Mouse (Mus musculus) forebrain, postnatal 0 days (tissue): ENCODE data around the gene Cd9. TPM values are rescaled to one million over a fixed set of nuclear protein-coding genes. Genes with fewer than 3 reads are reported as not detected.

Experiments used
- ATAC-seq: fragments of 200-750 bp; cut with Nextera tagmentation; 2 replicates; pipeline ENCODE4 v1.8.0; 2017; ENCODE audit warnings: mild to moderate bottlenecking, moderate library complexity
- DNase-seq: peaks from one replicate; pipeline ENCODE4 v3.0.0-alpha.2; 2015
- H3K27ac ChIP-seq: fragments of 300-500 bp; sonication (generic); 2 replicates; pipeline ENCODE4 v1.5.1; 2014; ENCODE audit warnings: low read depth, mild to moderate bottlenecking, antibody characterized with exemption, low read length, moderate library complexity, mixed read lengths
- H3K27me3 ChIP-seq: fragments of 300-500 bp; sonication (generic); 2 replicates; pipeline ENCODE4 v1.6.1; 2014; ENCODE audit warnings: mild to moderate bottlenecking, low read length, mixed read lengths; ENCODE audit not compliant: insufficient read depth
- H3K36me3 ChIP-seq: fragments of 300-500 bp; sonication (generic); 2 replicates; pipeline ENCODE4 v1.6.1; 2014; ENCODE audit warnings: mild to moderate bottlenecking, moderate library complexity; ENCODE audit not compliant: insufficient read depth
- H3K4me1 ChIP-seq: fragments of 300-500 bp; sonication (generic); 2 replicates; pipeline ENCODE4 v1.6.1; 2014; ENCODE audit warnings: antibody characterized with exemption; ENCODE audit not compliant: insufficient read depth
- H3K4me2 ChIP-seq: fragments of 300-500 bp; sonication (generic); 2 replicates; pipeline ENCODE4 v1.6.1; 2014; ENCODE audit warnings: low read depth, mild to moderate bottlenecking, moderate library complexity
- H3K4me3 ChIP-seq: fragments of 300-500 bp; sonication (generic); 2 replicates; pipeline ENCODE4 v1.5.1; 2014; ENCODE audit warnings: low read depth, low read length, mixed read lengths
- H3K9ac ChIP-seq: fragments of 300-500 bp; sonication (generic); 2 replicates; pipeline ENCODE4 v1.6.1; 2014; ENCODE audit warnings: mild to moderate bottlenecking
- H3K9me3 ChIP-seq: fragments of 300-500 bp; sonication (generic); 2 replicates; pipeline ENCODE4 v1.6.1; 2016; ENCODE audit warnings: low read length
- CTCF ChIP-seq: sonication (generic); IDR thresholded peaks from 2 replicates; pipeline ENCODE4 v1.5.1; 2016; ENCODE audit warnings: antibody characterized with exemption, control low read depth, low read depth
- WGBS: fragments of 180-500 bp; shearing (Covaris S2); extraction: QIAGEN DNeasy Blood & Tissue Kit; methylation state at CpG from one replicate; pipeline ENCODE4 v1.1.7; 2014; 5-methylcytosine and 5-hydroxymethylcytosine counted together
- polyA plus RNA-seq: library from polyadenylated mRNA; unstranded; fragments of >200 nt; fragmentation: Nextera tagmentation; extraction: Ambion mirVana; gene quantifications from 2 replicates; pipeline ENCODE4 v1.2.1, GENCODE M21; 2015
- total RNA-seq: library from RNA; depleted of rRNA; stranded (reverse); fragments of >200 nt; gene quantifications from 2 replicates; pipeline ENCODE4 v1.2.3, GENCODE M21; 2014

Gene Cd9
- total and polyA plus RNA-seq, 2 experiments from 2014 or later: 57.4 to 140 TPM

- no peak overlapping the region for H3K27ac ChIP-seq
- no peaks in the 10 kb centered on the region for H3K36me3 ChIP-seq
- DNase-seq (no peak), ATAC-seq (no peak)
- no peak overlapping the region for H3K9ac ChIP-seq
- no peaks in the 10 kb centered on the region for H3K27me3 ChIP-seq
- no peak overlapping the region for H3K4me3 ChIP-seq
- no peak overlapping the region for H3K4me2 ChIP-seq
- no peak for TF ChIP-seq CTCF
- H3K4me1 ChIP-seq: no peaks in the 10 kb centered on the region
- no peaks in the 10 kb centered on the region for H3K9me3 ChIP-seq
- WGBS: 92% methylated on average over 11 of the region's 11 CpGs
Measured at GRCm38 (mm10) chr6:125503186-125503802, 8.7 kb upstream of the Cd9 start.

GRCm38 (mm10) chr6:125498062-125498461, 3.5 kb upstream of the Cd9 start:
- no peaks in the 10 kb centered on the region for H3K36me3 ChIP-seq
- peak; percentile 55 for DNase-seq
- H3K27me3 ChIP-seq: peaks cover 4% of the 10 kb centered on the region; the same call in 1 of the 2 replicates
- WGBS: 32% methylated on average over 5 of the region's 5 CpGs
- H3K4me2 ChIP-seq: no peak overlapping the region
- ATAC-seq: no peak
- H3K27ac ChIP-seq: no peak overlapping the region
- H3K9ac ChIP-seq: no peak overlapping the region
- H3K9me3 ChIP-seq: no peaks in the 10 kb centered on the region
- 0 out of 2 replicates have a peak, but pooled peaks cover 4% of the 10 kb centered on the region for H3K4me1 ChIP-seq
- no peak overlapping the region for H3K4me3 ChIP-seq
- TF ChIP-seq CTCF: peak; percentile 65

GRCm38 (mm10) chr6:125496417-125496816, 1.8 kb upstream of the Cd9 start:
- ATAC-seq (no peak), DNase-seq (no peak)
- Histone ChIP-seq H3K4me3 (no peak overlapping the region), H3K4me1 (0 out of 2 replicates have a peak, but pooled peaks cover 4% of the 10 kb centered on the region), H3K27me3 (peaks cover 4% of the 10 kb centered on the region; the same call in 1 of the 2 replicates), H3K4me2 (no peak overlapping the region), H3K9me3 (no peaks in the 10 kb centered on the region), H3K36me3 (no peaks in the 10 kb centered on the region), H3K9ac (no peak overlapping the region), H3K27ac (no peak overlapping the region)
- WGBS: 91% methylated on average over 12 of the region's 12 CpGs
- no peak for TF ChIP-seq CTCF

GRCm38 (mm10) chr6:125495361-125495760, 770 bp upstream of the Cd9 start:
- TF ChIP-seq CTCF: no peak
- Histone ChIP-seq H3K36me3 (no peaks in the 10 kb centered on the region), H3K27ac (no peak overlapping the region), H3K4me3 (no peak overlapping the region), H3K4me2 (peak overlapping the region; percentile 88; the same call in 1 of the 2 replicates), H3K9me3 (no peaks in the 10 kb centered on the region), H3K9ac (no peak overlapping the region), H3K4me1 (0 out of 2 replicates have a peak, but pooled peaks cover 4% of the 10 kb centered on the region), H3K27me3 (peaks cover 4% of the 10 kb centered on the region; the same call in 1 of the 2 replicates)
- ATAC-seq (no peak), DNase-seq (no peak)
- 68% methylated on average over 9 of the region's 9 CpGs for WGBS

DNA sequence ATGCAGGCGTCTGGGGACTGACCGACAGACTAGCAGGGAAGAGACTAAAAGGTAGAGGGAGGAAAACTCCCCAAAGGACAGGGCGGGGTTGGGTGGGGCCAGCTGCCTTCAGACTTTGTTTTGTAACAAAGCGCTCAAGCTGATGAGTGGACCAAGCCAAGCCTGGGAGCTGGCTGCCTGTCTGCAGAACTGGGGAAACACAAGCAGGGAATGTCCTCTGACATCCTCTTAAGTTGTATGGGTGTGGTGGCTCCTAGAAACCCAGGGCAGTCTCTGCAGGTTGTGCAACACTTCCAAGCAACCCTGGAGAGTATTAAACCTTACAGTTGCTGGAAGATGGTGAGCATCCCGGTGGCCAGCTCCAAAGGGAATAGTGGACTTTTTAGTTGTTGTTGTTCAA, 1.4 kb downstream of the Cd9 start:
- Histone ChIP-seq H3K4me3 (peak overlapping the region; percentile 60), H3K4me1 (0 out of 2 replicates have a peak, but pooled peaks cover 4% of the 10 kb centered on the region), H3K27me3 (peaks cover 4% of the 10 kb centered on the region; the same call in 1 of the 2 replicates), H3K27ac (no peak overlapping the region), H3K4me2 (peak overlapping the region; percentile 88), H3K9me3 (no peaks in the 10 kb centered on the region), H3K36me3 (no peaks in the 10 kb centered on the region), H3K9ac (0 out of 2 replicates have a peak overlapping the region, but pooled peaks have one; percentile 66)
- no peak for DNase-seq
- ATAC-seq: no peak
- 52% methylated on average over 5 of the region's 5 CpGs for WGBS
- no peak for TF ChIP-seq CTCF

GRCm38 (mm10) chr6:125492664-125493063, 1.9 kb downstream of the Cd9 start:
- 0 out of 2 replicates have a peak overlapping the region, but pooled peaks have one; percentile 29 for H3K27ac ChIP-seq
- H3K9ac ChIP-seq: no peak overlapping the region
- H3K4me3 ChIP-seq: peak overlapping the region; percentile 7; the same call in 1 of the 2 replicates
- H3K4me2 ChIP-seq: peak overlapping the region; percentile 88
- no peaks in the 10 kb centered on the region for H3K36me3 ChIP-seq
- WGBS: 78% methylated on average over 6 of the region's 6 CpGs
- no peak for TF ChIP-seq CTCF
- no peaks in the 10 kb centered on the region for H3K9me3 ChIP-seq
- H3K4me1 ChIP-seq: 0 out of 2 replicates have a peak, but pooled peaks cover 4% of the 10 kb centered on the region
- H3K27me3 ChIP-seq: peaks cover 4% of the 10 kb centered on the region; the same call in 1 of the 2 replicates
- DNase-seq: no peak
- no peak for ATAC-seq

DNA sequence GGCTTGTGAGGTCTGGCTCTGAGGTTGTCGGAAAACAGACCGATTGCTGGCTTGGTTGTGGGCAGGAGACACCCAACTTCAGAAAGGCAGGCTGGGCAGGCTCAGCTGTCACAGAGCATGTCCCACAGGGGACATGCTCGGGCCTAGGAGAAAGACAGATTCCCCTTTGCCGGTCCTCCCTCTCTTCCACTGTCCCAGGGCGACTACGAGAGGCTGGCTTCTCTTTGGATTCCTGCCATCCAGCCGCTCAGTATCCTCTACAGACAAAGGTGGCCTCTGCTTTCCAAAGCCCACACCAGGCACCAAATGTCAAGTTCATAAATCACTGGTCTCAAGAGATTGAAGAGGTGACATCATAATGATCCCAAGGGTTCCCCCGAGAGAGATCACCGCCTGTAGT, 2.6 kb downstream of the Cd9 start:
- DNase-seq: no peak
- 71% methylated on average over 9 of the region's 9 CpGs for WGBS
- peak overlapping the region; percentile 88 for H3K4me2 ChIP-seq
- TF ChIP-seq CTCF: no peak
- H3K27me3 ChIP-seq: peaks cover 4% of the 10 kb centered on the region; the same call in 1 of the 2 replicates
- 0 out of 2 replicates have a peak, but pooled peaks cover 4% of the 10 kb centered on the region for H3K4me1 ChIP-seq
- no peak for ATAC-seq
- no peaks in the 10 kb centered on the region for H3K9me3 ChIP-seq
- H3K36me3 ChIP-seq: no peaks in the 10 kb centered on the region
- no peak overlapping the region for H3K27ac ChIP-seq
- no peak overlapping the region for H3K9ac ChIP-seq
- no peak overlapping the region for H3K4me3 ChIP-seq
